Comparison of ENCODE assay signal across 8 mouse cellular contexts in the genomic region with DNA sequence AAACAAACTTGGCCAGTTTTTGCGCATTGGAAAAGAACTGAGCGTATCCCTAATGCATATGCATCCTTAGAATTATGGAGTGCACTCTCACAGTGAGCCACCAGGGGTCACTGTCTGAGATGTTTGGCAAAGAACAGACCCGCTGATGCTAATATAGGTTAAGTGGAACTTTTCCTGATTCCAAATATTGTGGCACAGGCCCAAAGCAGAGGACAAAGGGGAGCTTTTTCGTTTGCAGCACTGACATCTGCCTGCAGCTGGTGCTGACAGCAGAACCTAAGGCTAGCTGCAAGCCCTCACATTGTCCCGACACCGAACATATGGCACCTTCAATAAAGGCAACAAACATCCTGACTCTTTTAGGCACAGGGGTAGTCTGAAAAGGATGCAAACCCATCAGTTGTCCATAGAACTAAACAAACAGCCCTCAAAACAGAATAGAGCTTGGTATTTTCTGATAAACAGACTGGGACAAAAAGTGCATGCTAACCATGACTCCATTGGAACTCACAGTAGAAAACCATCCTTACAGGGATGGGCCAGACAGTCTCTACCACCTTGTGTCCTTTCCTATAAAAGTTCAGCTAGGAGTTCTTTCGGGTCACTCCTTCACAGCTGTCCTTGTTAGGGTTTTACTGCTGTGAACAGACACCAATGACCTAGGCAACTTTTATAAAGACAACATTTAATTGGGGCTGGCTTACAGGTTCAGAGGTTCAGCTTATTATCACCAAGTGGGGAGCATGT.
DNase-seq lines count a peak whose midpoint lies in the region; ATAC-seq and TF ChIP-seq lines count a peak whose summit lies in the region.

No protein-coding gene starts in this region.

- H3K79me2 ChIP-seq in CH12.LX (replicated peaks; ENCODE audit: control insufficient read depth, extremely low read depth, insufficient read depth, poor library complexity, severe bottlenecking) = no peaks in the 10 kb centered on the region

- TF ChIP-seq POLR2A in CH12.LX (IDR thresholded peaks at IDR 0.05; ENCODE audit: low read depth, low read length) = no peak

- TF ChIP-seq CTCF in CH12.LX (conservative IDR thresholded peaks at IDR 0.05 in 1 of 2, IDR thresholded peaks at IDR 0.05 in 1 of 2; ENCODE audit: low read depth in 2 of 2, low read length in 2 of 2) = peak; percentile 73 to 87
- TF ChIP-seq CTCF in layer of hippocampus, adult 2 months (conservative IDR thresholded peaks at IDR 0.05) = peak; percentile 98

- WGBS in embryonic facial prominence, embryonic 11.5 days = 51% methylated on average over 7 of the region's 7 CpGs
- 43% methylated on average over 7 of the region's 7 CpGs for WGBS in lung, embryonic 16.5 days

- no peaks in the 10 kb centered on the region for H3K9me3 ChIP-seq in CH12.LX (replicated peaks; ENCODE audit: low read length)
- no peaks in the 10 kb centered on the region for H3K9me3 ChIP-seq in embryonic facial prominence, embryonic 11.5 days (replicated peaks; ENCODE audit: control insufficient read depth, low read length)
- H3K9me3 ChIP-seq in lung, embryonic 16.5 days (ENCODE audit: control insufficient read depth, low read length) = no peaks in the 10 kb centered on the region

- DNase-seq in CH12.LX (ENCODE audit: extremely low read depth) = peak; percentile 60
- peak; percentile 72 for DNase-seq in adrenal gland, postnatal 36 days
- peak; percentile 87 for DNase-seq in embryonic facial prominence, embryonic 11.5 days (ENCODE audit: low spot score)
- DNase-seq in layer of hippocampus, adult 2 months (ENCODE audit: low spot score in 2 of 2) = peak; percentile 62 to 83
- DNase-seq in retina, embryonic 14.5 days (ENCODE audit: low spot score) = peak; percentile 90
- peak; percentile 24 for DNase-seq in urinary bladder, postnatal 10 days (ENCODE audit: low spot score)

- no peaks in the 10 kb centered on the region for H3K36me3 ChIP-seq in CH12.LX (replicated peaks in 1 of 2; ENCODE audit: control insufficient read depth in 1 of 2, insufficient read depth in 1 of 2, low read length in 1 of 2)
- H3K36me3 ChIP-seq in embryonic facial prominence, embryonic 11.5 days (replicated peaks; ENCODE audit: control insufficient read depth, insufficient read depth, low read depth, low read length) = no peaks in the 10 kb centered on the region
- H3K36me3 ChIP-seq in lung, embryonic 16.5 days (ENCODE audit: control insufficient read depth, insufficient read depth, low read length) = no peaks in the 10 kb centered on the region

- no peak overlapping the region for H3K4me2 ChIP-seq in CH12.LX (ENCODE audit: insufficient read depth, low read depth, poor library complexity, severe bottlenecking)
- H3K4me2 ChIP-seq in embryonic facial prominence, embryonic 11.5 days (ENCODE audit: low read depth, low read length) = no peak overlapping the region
- H3K4me2 ChIP-seq in lung, embryonic 16.5 days (ENCODE audit: low read depth, low read length) = no peak overlapping the region

- no peak overlapping the region for H3K9ac ChIP-seq in CH12.LX (ENCODE audit: insufficient read depth, low read depth)
- no peak overlapping the region for H3K9ac ChIP-seq in embryonic facial prominence, embryonic 11.5 days (replicated peaks; ENCODE audit: low read length)
- no peak overlapping the region for H3K9ac ChIP-seq in lung, embryonic 16.5 days (ENCODE audit: low read length)

- dilution Hi-C loops in CH12.LX (cut with MboI; ENCODE audit: extremely low pct_ligation_motif_present, extremely low pct_unique_long_range_greater_than_20kb, low sequenced_read_pairs) = no loop called here

- peak; percentile 67 for TF ChIP-seq RAD21 in CH12.LX (IDR thresholded peaks at IDR 0.05; ENCODE audit: low read depth, low read length)

- H3K27ac ChIP-seq in CH12.LX (ENCODE audit: insufficient read depth, low read depth) = no peak overlapping the region
- no peak overlapping the region for H3K27ac ChIP-seq in embryonic facial prominence, embryonic 11.5 days (replicated peaks; ENCODE audit: low read depth, low read length)
- H3K27ac ChIP-seq in layer of hippocampus, adult 2 months = no peak overlapping the region
- no peak overlapping the region for H3K27ac ChIP-seq in lung, embryonic 16.5 days (ENCODE audit: low read length)

- H3K4me1 ChIP-seq in CH12.LX (ENCODE audit: control insufficient read depth in 1 of 2, insufficient read depth in 2 of 2) = no peaks in the 10 kb centered on the region
- no peaks in the 10 kb centered on the region for H3K4me1 ChIP-seq in embryonic facial prominence, embryonic 11.5 days (ENCODE audit: control insufficient read depth, insufficient read depth, low read length)
- no peaks in the 10 kb centered on the region for H3K4me1 ChIP-seq in lung, embryonic 16.5 days (replicated peaks; ENCODE audit: control insufficient read depth, insufficient read depth, low read length)

- H3K27me3 ChIP-seq in CH12.LX (replicated peaks) = no peaks in the 10 kb centered on the region
- no peaks in the 10 kb centered on the region for H3K27me3 ChIP-seq in embryonic facial prominence, embryonic 11.5 days (ENCODE audit: control insufficient read depth, insufficient read depth, low read length)
- no peaks in the 10 kb centered on the region for H3K27me3 ChIP-seq in lung, embryonic 16.5 days (ENCODE audit: control insufficient read depth, insufficient read depth, low read depth, low read length)

- in situ Hi-C loops in CH12.LX (cut with MboI; ENCODE audit: low pct_ligation_motif_present, low pct_unique_long_range_greater_than_20kb, low sequenced_read_pairs) = no loop called here

- H3K4me3 ChIP-seq in CH12.LX (replicated peaks in 1 of 3; ENCODE audit: low read depth in 2 of 3, low read length in 2 of 3, poor library complexity in 1 of 3) = no peak overlapping the region
- H3K4me3 ChIP-seq in embryonic facial prominence, embryonic 11.5 days (ENCODE audit: low read depth, low read length) = no peak overlapping the region
- H3K4me3 ChIP-seq in layer of hippocampus, adult 2 months = no peak overlapping the region
- no peak overlapping the region for H3K4me3 ChIP-seq in lung, embryonic 16.5 days (ENCODE audit: low read length)

- TF ChIP-seq EP300 in CH12.LX (IDR thresholded peaks at IDR 0.05; ENCODE audit: low read length) = no peak

- ATAC-seq in embryonic facial prominence, embryonic 11.5 days (replicated peaks; ENCODE audit: insufficient number of reproducible peaks, low FRiP score, low TSS enrichment, low read depth) = no peak; the same call in 1 of the 2 replicates
- ATAC-seq in hematopoietic stem cell, adult 5-6 weeks (replicated peaks in 1 of 2; ENCODE audit: insufficient read depth in 1 of 2, low FRiP score in 2 of 2, low TSS enrichment in 1 of 2, low read depth in 1 of 2, poor library complexity in 2 of 2, severe bottlenecking in 2 of 2) = peak; percentile 85 to 88
- peak; percentile 56 for ATAC-seq in lung, embryonic 16.5 days (ENCODE audit: low read depth)

TF ChIP-seq in CH12.LX, 34 proteins besides CTCF, POLR2A, EP300 and RAD21:
- no peak for TF ChIP-seq GABPA (IDR thresholded peaks at IDR 0.05; ENCODE audit: insufficient replicate concordance, low read depth, low read length)
- TF ChIP-seq ZC3H11A (IDR thresholded peaks at IDR 0.05; ENCODE audit: low read depth, low read length) = peak; percentile 61
- TF ChIP-seq RCOR1 (conservative IDR thresholded peaks at IDR 0.05; ENCODE audit: low read depth, low read length) = no peak
- no peak for TF ChIP-seq MAX (IDR thresholded peaks at IDR 0.05; ENCODE audit: low read length)
- TF ChIP-seq MEF2A (IDR thresholded peaks at IDR 0.05; ENCODE audit: borderline replicate concordance, low read depth, low read length) = no peak
- TF ChIP-seq SMC3 (IDR thresholded peaks at IDR 0.05; ENCODE audit: low read depth, low read length) = peak; percentile 90
- TF ChIP-seq ELF1 (IDR thresholded peaks at IDR 0.05; ENCODE audit: low read depth, low read length) = no peak
- no peak for TF ChIP-seq USF2 (conservative IDR thresholded peaks at IDR 0.05; ENCODE audit: low read depth, low read length)
- 0 out of 2 replicates have a peak, but pooled peaks have one; percentile 20 for TF ChIP-seq NELFE (IDR thresholded peaks at IDR 0.05; ENCODE audit: low read depth, low read length)
- no peak for TF ChIP-seq TBP (conservative IDR thresholded peaks at IDR 0.05; ENCODE audit: low read depth, low read length)
- no peak for TF ChIP-seq JUND (conservative IDR thresholded peaks at IDR 0.05; ENCODE audit: low read depth, low read length)
- TF ChIP-seq POLR2AphosphoS2 (IDR thresholded peaks at IDR 0.05; ENCODE audit: low read depth, low read length) = no peak
TF ChIP-seq in CH12.LX: peak in this region for 3.

Comparison
In these comparisons a context has a peak if more than half of its experiments do, and no peak if none do; other contexts are left out.
1. DNase-seq: peak in every context shown above with its lines; median percentile 90 in retina, embryonic 14.5 days; 87 in embryonic facial prominence, embryonic 11.5 days; 72 in layer of hippocampus, adult 2 months; 72 in adrenal gland, postnatal 36 days; 60 in CH12.LX; 24 in urinary bladder, postnatal 10 days.